Mouse (Mus musculus) liver, embryonic 14.5 days (tissue): ENCODE measurements around the gene Fbxw4.

Experiments
- CTCF ChIP-seq: IDR thresholded peaks from 2 replicates; pipeline ENCODE4 v1.5.1; 2016; ENCODE audit warnings: antibody characterized with exemption, low read depth, control low read depth
- EP300 ChIP-seq: IDR thresholded peaks from 2 replicates; pipeline ENCODE4 v1.6.1; 2016; ENCODE audit warnings: antibody characterized with exemption, low read depth

- TF ChIP-seq EP300 (peak; percentile 81), CTCF (no peak)
Measured at GRCm38 (mm10) chr19:45602606-45603005, 57.5 kb downstream of the Fbxw4 start.
